ENCODE assay signal across 8 mouse cellular contexts in genomic region chr16:96357903-96358302, GRCm38 (mm10).
A peak's percentile ranks its signal among the peaks of the same experiment; 100 is the strongest.
DNase-seq lines count a peak whose midpoint lies in the region; ATAC-seq and TF ChIP-seq lines count a peak whose summit lies in the region.

No protein-coding gene starts in this region.

- H3K9me3 ChIP-seq in CH12.LX (replicated peaks; ENCODE audit: low read length) = no peaks in the 10 kb centered on the region
- H3K9me3 ChIP-seq in lung, embryonic 14.5 days (ENCODE audit: low read depth, low read length) = no peaks in the 10 kb centered on the region
- H3K9me3 ChIP-seq in neural tube, embryonic 15.5 days (replicated peaks) = no peaks in the 10 kb centered on the region

- dilution Hi-C loops in CH12.LX (cut with MboI; ENCODE audit: extremely low pct_ligation_motif_present, extremely low pct_unique_long_range_greater_than_20kb, low sequenced_read_pairs) = no loop called here

- H3K27ac ChIP-seq in CH12.LX (ENCODE audit: insufficient read depth, low read depth) = no peak overlapping the region
- no peak overlapping the region for H3K27ac ChIP-seq in lung, embryonic 14.5 days (ENCODE audit: low read depth)
- no peak overlapping the region for H3K27ac ChIP-seq in neural tube, embryonic 15.5 days (replicated peaks)

- H3K4me1 ChIP-seq in CH12.LX (ENCODE audit: control insufficient read depth in 1 of 2, insufficient read depth in 2 of 2) = peaks cover 3 to 7% of the 10 kb centered on the region in 2 experiments; a peak in 2 of 4 replicates
- 0 out of 2 replicates have a peak, but pooled peaks cover 3% of the 10 kb centered on the region for H3K4me1 ChIP-seq in lung, embryonic 14.5 days (ENCODE audit: insufficient read depth)
- H3K4me1 ChIP-seq in neural tube, embryonic 15.5 days = peaks cover 14% of the 10 kb centered on the region; the same call in 1 of the 2 replicates

- H3K4me3 ChIP-seq in CH12.LX (replicated peaks in 1 of 3; ENCODE audit: low read depth in 2 of 3, low read length in 2 of 3, poor library complexity in 1 of 3) = peak overlapping the region; percentile 40 to 70 (median 53)
- H3K4me3 ChIP-seq in lung, embryonic 14.5 days (ENCODE audit: low read depth, low read length) = peak overlapping the region; percentile 29
- H3K4me3 ChIP-seq in neural tube, embryonic 15.5 days (replicated peaks) = peak overlapping the region; percentile 18

- H3K27me3 ChIP-seq in CH12.LX (replicated peaks) = no peaks in the 10 kb centered on the region
- H3K27me3 ChIP-seq in lung, embryonic 14.5 days (ENCODE audit: insufficient read depth, low read length) = 0 out of 2 replicates have a peak, but pooled peaks cover 3% of the 10 kb centered on the region
- 0 out of 2 replicates have a peak, but pooled peaks cover 2% of the 10 kb centered on the region for H3K27me3 ChIP-seq in neural tube, embryonic 15.5 days (replicated peaks)

- peak overlapping the region; percentile 55 for H3K9ac ChIP-seq in CH12.LX (ENCODE audit: insufficient read depth, low read depth)
- H3K9ac ChIP-seq in lung, embryonic 14.5 days = no peak overlapping the region
- H3K9ac ChIP-seq in neural tube, embryonic 15.5 days (replicated peaks) = no peak overlapping the region

- H3K79me2 ChIP-seq in CH12.LX (replicated peaks; ENCODE audit: control insufficient read depth, extremely low read depth, insufficient read depth, poor library complexity, severe bottlenecking) = no peaks in the 10 kb centered on the region

- DNase-seq in CH12.LX (ENCODE audit: extremely low read depth) = peak; percentile 97
- peak; percentile 63 to 68 for DNase-seq in adrenal gland, adult 18-20 months (ENCODE audit: low spot score in 2 of 2)
- peak; percentile 90 for DNase-seq in embryo, embryonic 11 days
- DNase-seq in heart, adult 9 months (ENCODE audit: low spot score in 2 of 2) = peak; percentile 18 to 25
- DNase-seq in kidney, adult 8-10 months = peak; percentile 63 to 77
- DNase-seq in lung, embryonic 14.5 days = peak; percentile 83
- peak; percentile 33 to 34 for DNase-seq in thymus, postnatal 36 days

- TF ChIP-seq RAD21 in CH12.LX (IDR thresholded peaks at IDR 0.05; ENCODE audit: low read depth, low read length) = no peak; the same call in none of the 2 replicates

- no peaks in the 10 kb centered on the region for H3K36me3 ChIP-seq in CH12.LX (replicated peaks in 1 of 2; ENCODE audit: control insufficient read depth in 1 of 2, insufficient read depth in 1 of 2, low read length in 1 of 2)
- H3K36me3 ChIP-seq in lung, embryonic 14.5 days (ENCODE audit: insufficient read depth) = no peaks in the 10 kb centered on the region
- H3K36me3 ChIP-seq in neural tube, embryonic 15.5 days = no peaks in the 10 kb centered on the region

- peak; percentile 62 to 98 for TF ChIP-seq CTCF in CH12.LX (conservative IDR thresholded peaks at IDR 0.05 in 1 of 2, IDR thresholded peaks at IDR 0.05 in 1 of 2; ENCODE audit: low read depth in 2 of 2, low read length in 2 of 2)
- peak; percentile 71 for TF ChIP-seq CTCF in lung, embryonic 14.5 days (IDR thresholded peaks at IDR 0.05; ENCODE audit: low read depth)

- in situ Hi-C loops in CH12.LX (cut with MboI; ENCODE audit: low pct_ligation_motif_present, low pct_unique_long_range_greater_than_20kb, low sequenced_read_pairs) = no loop called here

- peak overlapping the region; percentile 86 for H3K4me2 ChIP-seq in CH12.LX (ENCODE audit: insufficient read depth, low read depth, poor library complexity, severe bottlenecking)
- peak overlapping the region; percentile 54 for H3K4me2 ChIP-seq in lung, embryonic 14.5 days
- H3K4me2 ChIP-seq in neural tube, embryonic 15.5 days = peak overlapping the region; percentile 45

- peak; percentile 50 for TF ChIP-seq EP300 in CH12.LX (IDR thresholded peaks at IDR 0.05; ENCODE audit: low read length)

- peak; percentile 41; the same call in 1 of the 2 replicates for TF ChIP-seq POLR2A in CH12.LX (IDR thresholded peaks at IDR 0.05; ENCODE audit: low read depth, low read length)

- 0 out of 2 replicates have a peak, but pooled peaks have one; percentile 28 for ATAC-seq in lung, embryonic 14.5 days (ENCODE audit: insufficient read depth)
- no peak for ATAC-seq in neural tube, embryonic 15.5 days (ENCODE audit: low FRiP score)

- WGBS in lung, embryonic 14.5 days = 12% methylated on average over 10 of the region's 10 CpGs
- WGBS in neural tube, embryonic 15.5 days = 7% methylated on average over 10 of the region's 10 CpGs

TF ChIP-seq in CH12.LX, 34 proteins besides CTCF, POLR2A, EP300 and RAD21:
- no peak for TF ChIP-seq NRF1 (IDR thresholded peaks at IDR 0.05; ENCODE audit: low read depth, low read length)
- peak; percentile 99 for TF ChIP-seq MYC (IDR thresholded peaks at IDR 0.05; ENCODE audit: low read depth, low read length)
- peak; percentile 69 for TF ChIP-seq MEF2A (IDR thresholded peaks at IDR 0.05; ENCODE audit: borderline replicate concordance, low read depth, low read length)
- TF ChIP-seq ELF1 (IDR thresholded peaks at IDR 0.05; ENCODE audit: low read depth, low read length) = peak; percentile 32; the same call in 1 of the 2 replicates
- TF ChIP-seq UBTF (IDR thresholded peaks at IDR 0.05; ENCODE audit: low read depth, low read length) = no peak
- peak; percentile 71 for TF ChIP-seq NELFE (IDR thresholded peaks at IDR 0.05; ENCODE audit: low read depth, low read length)
- TF ChIP-seq ZKSCAN1 (IDR thresholded peaks at IDR 0.05; ENCODE audit: borderline replicate concordance, low read depth, low read length) = no peak
- TF ChIP-seq HCFC1 (IDR thresholded peaks at IDR 0.05; ENCODE audit: low read depth, low read length) = peak; percentile 46
- no peak for TF ChIP-seq GABPA (IDR thresholded peaks at IDR 0.05; ENCODE audit: insufficient replicate concordance, low read depth, low read length)
- TF ChIP-seq MAFK (IDR thresholded peaks at IDR 0.05; ENCODE audit: insufficient replicate concordance, low read length) = peak; percentile 67; the same call in 1 of the 2 replicates
- TF ChIP-seq MAZ (IDR thresholded peaks at IDR 0.05; ENCODE audit: low read depth, low read length) = peak; percentile 91
- peak; percentile 98 for TF ChIP-seq MAX (IDR thresholded peaks at IDR 0.05; ENCODE audit: low read length)
- no peak for TF ChIP-seq USF2 (conservative IDR thresholded peaks at IDR 0.05; ENCODE audit: low read depth, low read length)
- 0 out of 2 replicates have a peak, but pooled peaks have one; percentile 56 for TF ChIP-seq E2F4 (IDR thresholded peaks at IDR 0.05; ENCODE audit: insufficient replicate concordance, low read depth, low read length)
- TF ChIP-seq ZC3H11A (IDR thresholded peaks at IDR 0.05; ENCODE audit: low read depth, low read length) = peak; percentile 96
- TF ChIP-seq CHD1 (IDR thresholded peaks at IDR 0.05; ENCODE audit: low read depth, low read length) = no peak
- peak; percentile 8; the same call in 1 of the 2 replicates for TF ChIP-seq JUN (IDR thresholded peaks at IDR 0.05; ENCODE audit: insufficient read depth, low read depth, low read length)
- TF ChIP-seq PAX5 (IDR thresholded peaks at IDR 0.05; ENCODE audit: low read length) = no peak
- TF ChIP-seq BHLHE40 (IDR thresholded peaks at IDR 0.05; ENCODE audit: low read depth, low read length) = peak; percentile 98
- TF ChIP-seq JUND (conservative IDR thresholded peaks at IDR 0.05; ENCODE audit: low read depth, low read length) = peak; percentile 52; the same call in 1 of the 2 replicates
- TF ChIP-seq POLR2AphosphoS2 (IDR thresholded peaks at IDR 0.05; ENCODE audit: low read depth, low read length) = no peak
- TF ChIP-seq TCF12 (IDR thresholded peaks at IDR 0.05; ENCODE audit: low read depth, low read length) = peak; percentile 62; the same call in 1 of the 2 replicates
- TF ChIP-seq SIN3A (IDR thresholded peaks at IDR 0.05; ENCODE audit: low read length) = peak; percentile 87
- peak; percentile 23; the same call in 1 of the 2 replicates for TF ChIP-seq ETS1 (conservative IDR thresholded peaks at IDR 0.05; ENCODE audit: low read depth, low read length)
- peak; percentile 98 for TF ChIP-seq MXI1 (IDR thresholded peaks at IDR 0.05; ENCODE audit: low read depth, low read length)
- TF ChIP-seq CHD2 (IDR thresholded peaks at IDR 0.05; ENCODE audit: low read length) = peak; percentile 80
- TF ChIP-seq ZMIZ1 (IDR thresholded peaks at IDR 0.05; ENCODE audit: low read depth, low read length) = 0 out of 2 replicates have a peak, but pooled peaks have one; percentile 29
- no peak for TF ChIP-seq TBP (conservative IDR thresholded peaks at IDR 0.05; ENCODE audit: low read depth, low read length)
- 0 out of 2 replicates have a peak, but pooled peaks have one; percentile 23 for TF ChIP-seq KAT2A (IDR thresholded peaks at IDR 0.05; ENCODE audit: insufficient replicate concordance, low read length)
- peak; percentile 99 for TF ChIP-seq SMC3 (IDR thresholded peaks at IDR 0.05; ENCODE audit: low read depth, low read length)
- TF ChIP-seq ZNF384 (IDR thresholded peaks at IDR 0.05; ENCODE audit: low read depth, low read length) = no peak; the same call in none of the 2 replicates
- peak; percentile 59 for TF ChIP-seq USF1 (IDR thresholded peaks at IDR 0.05; ENCODE audit: low read depth, low read length)
- TF ChIP-seq IRF4 (IDR thresholded peaks at IDR 0.05; ENCODE audit: low read depth, low read length) = peak; percentile 74
- TF ChIP-seq RCOR1 (conservative IDR thresholded peaks at IDR 0.05; ENCODE audit: low read depth, low read length) = peak; percentile 80

Comparison
In these comparisons a context has a peak if more than half of its experiments do, and no peak if none do; other contexts are left out.
1. DNase-seq: peak in every context shown above with its lines; median percentile 97 in CH12.LX; 90 in embryo, embryonic 11 days; 83 in lung, embryonic 14.5 days; 70 in kidney, adult 8-10 months; 66 in adrenal gland, adult 18-20 months; 34 in thymus, postnatal 36 days; 22 in heart, adult 9 months.